Mouse (Mus musculus) midbrain, embryonic 11.5 days (tissue): ENCODE data around the gene Vcl. TPM values are rescaled to one million over a fixed set of nuclear protein-coding genes. Genes with fewer than 3 reads are reported as not detected.

Source experiments
- ATAC-seq: fragments of 200-750 bp; cut with Nextera tagmentation; 2 replicates; pipeline ENCODE4 v1.8.0; 2017; ENCODE audit warnings: moderate TSS enrichment, moderate library complexity; ENCODE audit not compliant: low FRiP score
- DNase-seq: peaks from one replicate; pipeline ENCODE4 v3.0.0; 2015; ENCODE audit warnings: low spot score; ENCODE audit errors: missing footprints
- H3K27ac ChIP-seq: fragments of 300-500 bp; sonication (generic); 2 replicates; pipeline ENCODE4 v1.5.1; 2014; ENCODE audit warnings: low read depth, low read length
- H3K27me3 ChIP-seq: fragments of 300-500 bp; sonication (generic); 2 replicates; pipeline ENCODE4 v1.6.1; 2014; ENCODE audit warnings: mild to moderate bottlenecking, low read length, moderate library complexity, mixed read lengths; ENCODE audit not compliant: control insufficient read depth, insufficient read depth
- H3K36me3 ChIP-seq: fragments of 300-500 bp; sonication (generic); 2 replicates; pipeline ENCODE4 v1.6.1; 2014; ENCODE audit warnings: mild to moderate bottlenecking, low read length, moderate library complexity, mixed read lengths; ENCODE audit not compliant: control insufficient read depth, insufficient read depth
- H3K4me1 ChIP-seq: fragments of 300-500 bp; sonication (generic); 2 replicates; pipeline ENCODE4 v1.6.1; 2014; ENCODE audit warnings: low read length; ENCODE audit not compliant: control insufficient read depth, insufficient read depth
- H3K4me2 ChIP-seq: fragments of 300-500 bp; sonication (generic); 2 replicates; pipeline ENCODE4 v1.6.1; 2014; ENCODE audit warnings: mild to moderate bottlenecking, moderate library complexity
- H3K4me3 ChIP-seq: fragments of 300-500 bp; sonication (generic); 2 replicates; pipeline ENCODE4 v1.5.1; 2014; ENCODE audit warnings: low read depth, low read length
- H3K9ac ChIP-seq: fragments of 300-500 bp; sonication (generic); 2 replicates; pipeline ENCODE4 v1.6.1; 2014; ENCODE audit warnings: low read length
- H3K9me3 ChIP-seq: fragments of 300-500 bp; sonication (generic); 2 replicates; pipeline ENCODE4 v1.6.1; 2016; ENCODE audit warnings: low read length; ENCODE audit not compliant: control insufficient read depth
- WGBS: fragments of 180-500 bp; shearing (Covaris S2); extraction: QIAGEN DNeasy Blood & Tissue Kit; methylation state at CpG from one replicate; pipeline ENCODE4 v1.1.7; 2014; 5-methylcytosine and 5-hydroxymethylcytosine counted together
- polyA plus RNA-seq: library from polyadenylated mRNA; unstranded; fragments of >200 nt; fragmentation: Nextera tagmentation; extraction: Ambion mirVana; gene quantifications from 2 replicates; pipeline ENCODE4 v1.2.1, GENCODE M21; 2014

The Vcl gene
- polyA plus RNA-seq, 1 experiment from 2014 or later, result 27.0 TPM

- no peaks in the 10 kb centered on the region for H3K27me3 ChIP-seq
- DNase-seq, result no peak
- H3K27ac ChIP-seq, result no peak overlapping the region
- H3K4me2 ChIP-seq, result no peak overlapping the region
- no peaks in the 10 kb centered on the region for H3K36me3 ChIP-seq
- WGBS, result 92% methylated on average over 4 of the region's 4 CpGs
- H3K4me3 ChIP-seq, result no peak overlapping the region
- H3K4me1 ChIP-seq, result peaks cover 5% of the 10 kb centered on the region; the same call in 1 of the 2 replicates
- no peaks in the 10 kb centered on the region for H3K9me3 ChIP-seq
- H3K9ac ChIP-seq, result no peak overlapping the region
- ATAC-seq, result no peak
Measured at GRCm38 (mm10) chr14:21077939-21078338, 148.7 kb downstream of the Vcl start.

DNA sequence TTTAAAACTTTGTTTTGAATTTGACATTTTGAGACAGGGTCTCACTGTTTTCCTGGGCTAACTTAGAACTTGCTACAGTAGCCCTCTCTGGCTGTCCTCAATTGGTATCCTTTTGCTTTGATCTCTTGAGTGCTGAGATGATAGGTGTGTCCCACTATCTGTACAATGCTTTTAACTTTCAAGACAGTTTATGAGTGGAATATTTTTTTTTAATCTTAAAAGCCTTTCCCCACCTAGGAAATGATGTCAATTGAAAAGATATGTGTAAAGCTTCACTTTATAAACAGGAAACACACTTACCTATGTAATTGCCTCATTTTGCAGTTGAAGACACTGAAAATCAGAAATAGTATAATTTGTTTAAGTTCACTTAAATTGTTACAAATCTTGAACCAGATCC lies 149.3 kb downstream of the Vcl start:
- DNase-seq (no peak), ATAC-seq (no peak)
- Histone ChIP-seq H3K4me3 (no peak overlapping the region), H3K9ac (no peak overlapping the region), H3K4me1 (peaks cover 5% of the 10 kb centered on the region; the same call in 1 of the 2 replicates), H3K36me3 (no peaks in the 10 kb centered on the region), H3K9me3 (no peaks in the 10 kb centered on the region), H3K27me3 (no peaks in the 10 kb centered on the region), H3K4me2 (no peak overlapping the region), H3K27ac (no peak overlapping the region)

- ATAC-seq (no peak), DNase-seq (no peak)
- no peaks in the 10 kb centered on the region for H3K36me3 ChIP-seq
- no peaks in the 10 kb centered on the region for H3K9me3 ChIP-seq
- H3K9ac ChIP-seq, result no peak overlapping the region
- WGBS, result 50% methylated on average over 1 of the region's 1 CpGs
- H3K27ac ChIP-seq, result no peak overlapping the region
- no peak overlapping the region for H3K4me3 ChIP-seq
- H3K27me3 ChIP-seq, result no peaks in the 10 kb centered on the region
- H3K4me2 ChIP-seq, result no peak overlapping the region
- no peaks in the 10 kb centered on the region for H3K4me1 ChIP-seq
Measured at GRCm38 (mm10) chr14:21082823-21083222, 153.6 kb downstream of the Vcl start.

Other genes starting within 250 kb of the Vcl start
- gene Fut11, start 234.4 kb upstream of the Vcl start, polyA plus RNA-seq, result 20.7 and 22.0 TPM in 2 replicates
- gene Chchd1, start 226.4 kb upstream of the Vcl start, polyA plus RNA-seq, result 256 and 258 TPM in 2 replicates
- gene Zswim8, start 221.8 kb upstream of the Vcl start, polyA plus RNA-seq, result 19.1 and 22.9 TPM in 2 replicates
- gene Ndst2, start 194.8 kb upstream of the Vcl start, polyA plus RNA-seq, result 22.0 and 23.0 TPM in 2 replicates
- gene Camk2g, start 135.3 kb upstream of the Vcl start, polyA plus RNA-seq, result 35.9 and 39.5 TPM in 2 replicates
- gene Plau, start 92.7 kb upstream of the Vcl start, polyA plus RNA-seq, result 0.22 and 0.40 TPM in 2 replicates
- 143 and 159 TPM in 2 replicates for gene Ap3m1, start 123.1 kb downstream of the Vcl start, polyA plus RNA-seq
- gene Adk, start 123.2 kb downstream of the Vcl start, polyA plus RNA-seq, result 112 and 120 TPM in 2 replicates